Mouse (Mus musculus) layer of hippocampus, postnatal 36 days (tissue): ENCODE data around the gene Ttll5. TPM values are rescaled to one million over a fixed set of nuclear protein-coding genes. Genes with fewer than 3 reads are reported as not detected.
A peak's percentile ranks its signal among the peaks of the same experiment; 100 is the strongest.

ENCODE experiments used
- DNase-seq, 2 experiments: peaks; one replicate each; pipeline ENCODE4 v3.0.0; 2022
- total RNA-seq, 2 experiments: library from RNA; stranded (reverse); gene quantifications; 2 replicates each; pipeline ENCODE4 v1.2.3; 2021

The Ttll5 gene
- total RNA-seq, 2 experiments from 2014 or later: 48.0 to 58.4 TPM

DNA sequence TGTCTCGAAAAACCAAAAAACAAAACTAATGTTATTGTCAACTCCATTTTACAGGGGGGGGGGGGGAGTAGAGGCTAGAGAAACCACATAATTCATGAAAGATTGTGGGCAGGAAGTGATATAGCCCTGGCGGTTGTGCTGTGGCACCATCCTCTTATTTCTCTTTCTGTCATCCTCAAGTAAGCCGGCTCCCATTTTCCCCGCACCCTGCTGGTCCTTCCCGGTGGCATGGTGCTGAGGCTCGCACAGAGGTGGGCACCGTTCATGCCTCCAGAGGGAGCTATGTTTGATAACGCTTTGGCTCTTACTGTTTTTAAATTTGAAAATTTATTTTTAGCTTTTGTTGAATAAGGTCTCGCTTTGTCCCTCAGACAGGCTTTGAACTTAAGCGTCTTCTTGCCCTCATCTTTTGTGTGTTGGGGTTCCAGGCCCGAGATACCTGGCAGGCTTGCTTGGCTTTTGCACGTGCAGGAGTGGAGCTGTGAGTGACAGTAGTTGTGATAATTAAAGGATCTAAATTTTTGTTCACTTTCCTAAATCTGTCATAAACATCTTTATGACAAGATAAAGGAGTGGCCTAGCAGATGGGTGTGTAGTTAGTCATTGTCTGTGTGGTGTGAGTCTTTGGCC lies 15.0 kb downstream of the Ttll5 start:
- DNase-seq: no peak

DNA sequence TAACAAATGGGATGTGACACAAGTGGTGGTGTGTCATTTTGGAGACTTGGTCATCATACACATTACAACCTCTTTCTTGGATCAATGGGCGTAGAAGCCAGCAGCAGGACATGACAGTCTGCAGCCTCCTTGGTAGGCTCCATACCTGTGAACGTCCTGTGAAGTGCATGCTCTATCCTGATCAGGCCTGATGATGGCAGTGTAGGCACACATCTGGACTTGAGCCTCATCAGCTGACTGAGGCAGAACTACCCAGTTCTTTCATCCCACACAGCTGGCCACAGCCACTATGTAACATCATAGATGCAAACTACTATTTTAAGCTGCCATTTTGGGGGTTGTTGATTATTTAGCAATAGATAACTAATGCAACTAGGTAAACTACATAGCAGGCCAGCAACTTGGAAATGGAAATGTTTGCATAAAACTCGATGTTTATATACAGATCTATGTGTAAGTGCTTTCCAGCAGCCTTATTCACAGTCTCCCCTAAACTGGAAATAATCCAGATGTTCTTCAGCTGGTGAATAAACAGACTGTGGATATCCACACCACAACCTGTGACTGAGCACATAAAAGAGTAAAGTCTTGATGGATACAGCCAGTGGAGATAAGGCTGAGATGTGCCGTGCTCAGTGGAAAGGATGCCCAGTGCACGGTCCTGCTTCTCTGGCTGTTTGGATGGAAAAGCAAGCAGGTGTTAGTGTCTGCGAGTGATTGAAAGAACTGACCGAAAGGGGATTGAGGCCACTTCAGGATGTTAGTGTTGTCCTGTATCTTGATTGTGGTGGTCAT lies 23.9 kb downstream of the Ttll5 start:
- peak in 1 of 2 experiments; percentile 20 for DNase-seq

DNA sequence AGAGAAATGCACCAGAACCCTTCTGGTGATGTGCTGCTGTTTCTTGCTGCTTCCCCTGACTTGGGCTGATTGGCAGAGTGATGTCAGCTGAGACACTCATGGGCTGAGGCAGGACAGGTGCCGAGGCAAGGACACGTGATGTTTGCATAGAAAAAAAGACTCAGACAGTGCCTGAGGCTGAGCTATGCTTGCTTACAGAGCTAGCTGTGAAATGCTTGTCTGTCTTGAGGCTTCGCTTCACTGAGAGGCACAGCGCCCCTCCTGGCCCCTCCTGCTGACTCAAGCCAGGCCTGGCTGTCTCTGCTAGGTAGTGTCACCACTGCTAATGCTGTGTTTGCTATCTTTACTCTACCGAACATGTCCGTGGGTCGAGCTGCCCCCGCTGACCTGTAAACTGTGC lies 26.2 kb downstream of the Ttll5 start:
- DNase-seq: no peak

DNA sequence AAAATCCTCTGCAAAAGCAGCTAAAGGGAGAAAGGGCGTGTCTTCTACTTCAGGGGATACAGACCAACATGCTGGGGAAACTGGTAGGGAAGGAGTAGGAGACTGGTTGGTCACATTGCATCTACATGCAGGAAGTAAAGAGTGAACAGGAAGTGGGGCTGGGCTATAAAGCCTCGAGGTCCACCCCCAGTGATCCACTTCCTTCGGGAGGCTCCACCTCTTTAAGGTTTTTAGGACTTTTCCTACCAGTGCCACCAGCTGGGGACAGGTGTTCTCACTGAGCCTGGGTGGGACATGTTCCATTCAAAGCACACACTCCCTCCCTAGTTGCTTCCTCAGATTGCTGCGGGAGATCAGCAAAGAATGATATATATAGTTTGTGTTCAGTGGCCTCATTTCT lies 29.4 kb downstream of the Ttll5 start:
- DNase-seq: no peak

DNA sequence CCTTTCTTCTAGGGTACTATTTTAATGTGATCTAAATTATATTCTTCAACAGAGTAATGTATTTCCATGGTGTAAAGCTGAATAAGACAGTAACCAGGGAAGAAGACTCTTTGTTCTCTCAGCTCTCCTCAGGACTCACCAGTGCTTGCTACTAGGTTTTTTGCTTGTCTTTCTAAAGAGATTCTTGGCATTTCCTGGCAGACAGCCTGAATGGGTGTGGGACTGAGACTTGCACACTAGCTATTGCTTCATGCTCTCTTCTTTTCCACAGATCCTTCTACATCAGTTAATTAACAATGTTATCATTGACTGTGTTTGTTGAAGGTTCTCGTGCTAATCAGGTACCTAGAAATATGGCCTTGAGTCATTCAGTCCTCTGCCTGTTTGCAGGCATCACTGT lies 29.8 kb downstream of the Ttll5 start:
- no peak for DNase-seq

DNA sequence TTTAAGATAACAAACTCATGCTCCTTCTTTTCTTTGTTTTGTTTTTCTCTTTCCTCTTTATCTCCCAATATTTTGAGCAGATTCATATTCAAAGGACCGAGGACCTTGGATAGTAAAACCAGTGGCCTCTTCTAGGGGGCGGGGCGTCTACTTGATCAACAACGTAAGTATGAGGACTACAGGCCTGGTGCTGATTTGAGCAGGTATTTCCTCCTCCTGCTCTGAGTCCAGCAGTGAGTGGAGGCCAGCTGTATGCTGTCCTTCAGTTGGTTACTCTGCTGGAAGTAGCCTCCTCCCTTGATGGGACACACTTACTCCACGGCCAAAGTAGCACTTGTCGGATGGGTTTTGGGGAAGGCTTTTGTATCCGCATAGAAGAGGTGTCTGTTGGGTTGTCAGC lies 32.8 kb downstream of the Ttll5 start:
- no peak for DNase-seq

DNA sequence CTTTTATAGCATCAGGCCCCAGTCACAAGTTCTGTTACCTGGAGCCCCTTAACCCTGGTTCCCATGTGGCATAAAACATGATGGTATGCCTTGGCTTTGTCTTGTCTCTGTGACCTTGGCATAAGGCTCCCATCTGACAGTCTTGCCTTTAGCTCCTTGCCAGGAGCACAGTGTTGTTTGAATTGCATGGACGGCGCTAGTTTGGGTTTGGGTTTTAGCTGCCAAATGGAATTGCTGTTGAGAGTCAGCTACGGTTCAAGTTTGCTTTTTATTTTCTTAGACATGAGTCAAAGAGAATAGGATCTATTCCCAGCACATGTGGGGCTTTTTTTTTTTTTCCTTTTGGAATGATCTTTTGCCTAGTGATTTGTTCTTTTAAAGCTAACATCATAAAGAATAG lies 34.7 kb downstream of the Ttll5 start:
- DNase-seq: no peak

DNA sequence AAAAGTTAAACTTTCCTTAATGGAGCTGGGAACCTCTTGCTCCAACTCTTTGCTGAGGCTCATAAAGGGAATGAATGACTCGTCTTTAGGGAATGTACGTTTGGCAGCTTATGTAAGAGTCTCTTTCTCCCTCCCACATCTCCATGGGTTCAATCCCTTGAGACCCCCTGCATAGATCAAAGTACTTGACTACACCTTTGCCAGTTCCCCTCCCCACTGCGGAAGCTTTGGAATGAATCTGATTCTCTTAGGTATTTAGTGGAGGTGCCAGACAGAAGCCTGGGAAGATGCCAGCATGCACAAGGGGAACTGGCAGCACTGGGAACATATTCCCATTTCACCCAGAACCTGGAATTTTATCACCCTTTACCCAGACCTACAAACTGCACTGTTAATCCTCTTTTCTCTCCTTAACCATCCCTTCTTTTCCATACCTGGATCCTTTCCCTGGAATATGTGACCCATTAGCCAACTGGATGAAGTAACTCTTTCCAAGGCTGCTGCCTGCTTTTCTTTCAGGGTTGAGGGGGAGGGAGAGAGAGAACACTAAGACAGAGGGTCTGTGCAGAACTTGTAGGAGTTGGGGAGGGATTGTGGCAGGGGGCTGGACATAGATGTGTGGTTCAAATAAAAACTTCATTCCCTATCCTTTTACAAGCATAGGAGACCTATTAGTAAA lies 35.2 kb downstream of the Ttll5 start:
- no peak for DNase-seq

DNA sequence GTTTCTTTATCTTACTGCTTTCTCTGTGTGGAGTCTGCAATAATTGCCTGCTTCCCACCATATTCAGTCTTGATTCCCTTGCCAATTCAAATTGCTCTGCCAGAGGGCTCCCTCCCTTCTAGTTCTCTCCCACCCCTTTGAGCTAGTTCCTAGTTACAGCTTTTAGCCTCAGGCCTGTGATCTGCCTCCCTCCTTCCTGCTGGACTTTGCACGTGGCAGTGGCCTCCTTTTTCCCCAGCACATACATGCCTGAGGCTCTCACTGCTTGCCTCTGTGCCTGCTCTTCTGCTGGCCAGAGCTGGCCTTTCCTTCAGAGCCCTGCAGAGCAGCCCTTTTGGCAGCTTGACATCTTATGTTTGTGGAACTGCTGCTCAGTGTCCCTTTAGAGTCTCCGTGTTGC lies 38.1 kb downstream of the Ttll5 start:
- DNase-seq: no peak

DNA sequence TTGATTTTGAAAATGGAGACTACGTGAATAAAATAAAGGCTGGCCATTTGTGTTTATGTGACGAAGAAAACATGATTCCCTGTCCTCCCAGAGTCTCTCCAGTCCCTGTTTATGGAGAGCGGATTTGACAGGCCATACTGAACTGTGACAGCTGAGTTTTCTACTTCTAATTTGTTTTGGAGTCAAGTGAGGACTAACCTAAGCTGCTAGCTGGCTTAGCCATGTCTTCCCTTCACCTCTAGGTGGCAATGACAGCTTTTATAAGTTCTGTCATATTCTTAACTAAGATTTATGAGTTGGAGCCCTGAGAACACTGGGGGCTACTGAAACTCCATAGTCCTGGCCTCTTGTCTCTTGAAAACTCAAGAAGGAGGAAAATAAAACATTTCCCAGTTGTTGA lies 41.1 kb downstream of the Ttll5 start:
- DNase-seq: no peak

DNA sequence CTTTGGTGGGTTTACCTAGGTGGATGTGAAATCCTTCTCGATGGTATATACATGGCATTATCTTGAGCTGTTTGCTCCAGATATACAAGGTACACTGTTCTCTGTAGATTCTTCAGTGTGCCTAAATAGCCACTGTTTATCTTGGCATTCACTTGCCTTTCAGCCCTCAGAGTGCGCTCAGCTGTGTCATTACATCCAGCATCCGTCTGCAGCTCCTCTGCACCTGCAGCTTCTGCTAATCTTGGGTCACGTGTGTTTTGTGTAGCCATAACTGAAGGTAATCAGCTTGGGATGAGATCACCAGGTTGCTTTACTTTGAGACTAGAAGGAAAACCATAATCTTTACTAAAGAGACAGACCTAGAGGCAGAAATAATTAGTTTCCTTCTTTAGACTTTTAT lies 42.2 kb downstream of the Ttll5 start:
- DNase-seq: no peak

DNA sequence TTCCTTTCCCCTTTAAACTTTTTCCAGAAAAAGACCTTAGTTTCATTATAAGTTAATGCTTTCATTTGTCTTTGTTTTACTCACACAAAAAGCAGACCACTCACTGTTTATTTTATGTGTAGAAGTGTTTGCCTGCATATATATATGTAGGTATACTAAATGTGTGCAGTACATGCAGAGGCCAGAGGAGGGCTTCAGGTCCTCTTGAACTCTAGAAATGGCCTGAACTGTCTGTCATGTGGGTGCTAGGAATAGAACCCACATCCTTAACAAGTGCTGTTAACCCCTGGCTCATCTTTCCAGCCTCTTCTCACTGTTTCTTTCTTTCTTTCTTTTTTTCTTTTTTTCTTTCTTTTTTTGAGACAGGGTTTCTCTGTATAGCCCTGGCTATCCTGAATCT lies 42.7 kb downstream of the Ttll5 start:
- DNase-seq: no peak

DNA sequence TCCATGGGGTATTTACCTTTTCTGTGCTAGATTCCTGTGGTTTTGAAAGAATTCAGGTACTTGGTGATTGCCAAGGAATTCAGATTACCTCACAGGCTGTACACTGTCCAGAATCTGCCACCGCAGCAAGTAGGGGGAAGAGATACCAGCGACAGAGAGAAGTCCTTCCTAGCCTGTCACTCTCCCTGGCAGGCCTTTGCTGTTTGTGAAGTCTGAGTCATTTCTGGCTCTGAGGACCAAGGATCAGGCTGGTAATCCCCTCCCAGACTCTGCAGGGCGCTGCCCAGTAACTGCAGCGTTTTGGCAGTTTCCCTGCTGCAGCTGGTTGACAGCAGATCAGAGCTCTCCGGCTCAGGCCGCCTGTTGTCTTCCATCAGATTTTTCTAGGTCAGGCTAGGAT lies 45.0 kb downstream of the Ttll5 start:
- DNase-seq: peak; percentile 34 to 38

DNA sequence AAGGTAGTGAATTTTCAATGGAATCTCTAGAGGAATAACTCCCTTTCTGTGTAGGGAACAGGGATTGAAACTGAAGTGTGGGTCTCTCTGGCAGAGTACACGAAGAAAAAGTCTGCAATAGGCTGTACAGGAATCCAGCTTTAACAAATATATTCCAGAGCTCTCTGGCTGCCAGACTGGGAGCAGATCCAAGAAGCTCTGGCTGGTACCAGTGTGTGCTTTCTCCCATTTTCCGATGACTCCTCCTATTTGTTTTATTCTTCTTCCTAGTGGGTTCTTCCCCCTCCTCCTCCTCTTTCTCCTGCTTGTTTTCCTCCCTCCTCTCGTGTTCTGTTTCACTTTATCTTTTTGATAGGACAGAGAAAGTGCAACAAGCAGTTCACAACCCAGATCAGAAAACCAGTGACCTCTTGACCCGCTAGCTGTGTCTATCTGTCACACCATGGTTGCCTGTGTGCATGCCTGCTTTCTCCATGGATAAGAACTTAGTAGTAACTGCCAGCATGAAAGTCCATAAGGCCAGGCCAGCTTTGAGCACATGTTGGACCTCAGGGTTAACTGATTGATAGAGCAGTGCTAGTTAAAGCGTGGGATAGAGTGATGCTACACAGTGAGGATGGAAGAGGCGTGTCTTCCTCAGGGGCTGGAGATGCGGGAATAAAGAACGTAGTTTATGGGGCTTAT lies 55.3 kb downstream of the Ttll5 start:
- DNase-seq: peak; percentile 75 to 76

DNA sequence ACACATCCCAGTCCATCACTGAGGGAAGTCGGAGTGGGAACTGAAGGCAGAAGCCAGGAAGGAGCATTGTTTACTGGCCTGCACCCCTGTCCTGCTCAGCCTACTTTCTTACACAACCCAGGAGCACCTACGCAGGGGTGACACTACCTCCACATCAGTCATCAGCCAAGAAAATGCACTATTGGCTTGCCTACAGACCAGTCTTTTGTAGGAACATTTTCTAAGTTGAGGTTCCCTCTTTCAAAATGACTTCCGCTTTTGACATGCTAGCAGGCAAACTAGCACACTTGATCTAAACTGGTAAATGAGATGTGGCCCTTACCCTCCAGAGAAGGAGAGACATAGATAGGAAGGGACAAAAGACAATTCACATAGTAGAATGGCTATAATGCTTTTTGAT lies 60.6 kb downstream of the Ttll5 start:
- DNase-seq: no peak

DNA sequence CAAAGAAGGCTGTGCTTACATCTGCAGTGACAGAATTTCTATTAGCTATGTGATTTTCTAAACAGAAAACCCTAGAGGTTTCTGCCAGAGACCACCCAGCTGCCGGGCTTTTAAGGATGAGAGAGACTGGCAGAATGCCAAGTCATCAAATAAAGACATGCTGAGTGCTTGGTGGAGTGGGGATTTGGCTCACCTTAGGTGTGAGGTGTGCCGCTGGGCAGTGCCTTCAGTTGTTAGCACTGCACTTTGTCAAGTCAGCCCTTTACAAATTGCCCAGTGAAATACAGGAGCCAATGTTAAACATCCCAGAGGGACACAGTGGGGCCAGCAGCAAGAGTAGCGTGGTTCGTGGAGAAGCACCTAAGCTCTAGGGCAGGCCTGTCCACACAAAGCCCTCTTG lies 65.6 kb downstream of the Ttll5 start:
- no peak for DNase-seq

DNA sequence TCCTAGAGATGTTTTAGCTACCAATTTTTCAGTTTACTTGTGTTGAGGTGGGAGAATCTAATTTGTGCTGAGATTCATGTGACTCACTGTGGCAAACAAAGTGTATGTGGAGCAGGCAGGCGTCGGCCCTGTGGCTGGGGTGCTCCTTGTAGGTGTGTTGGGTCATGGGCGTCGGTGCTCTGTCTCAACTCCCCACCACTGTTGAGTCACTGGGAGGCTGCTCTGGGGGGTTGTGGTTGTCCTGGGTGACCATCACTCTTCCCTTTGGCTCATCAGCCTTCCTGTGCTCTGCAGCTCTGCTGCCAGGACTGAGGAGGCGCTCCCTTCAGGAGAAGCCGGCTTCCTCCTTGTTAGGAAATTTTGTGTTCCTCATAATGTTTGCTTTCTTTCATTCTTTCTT lies 79.5 kb downstream of the Ttll5 start:
- DNase-seq: no peak

DNA sequence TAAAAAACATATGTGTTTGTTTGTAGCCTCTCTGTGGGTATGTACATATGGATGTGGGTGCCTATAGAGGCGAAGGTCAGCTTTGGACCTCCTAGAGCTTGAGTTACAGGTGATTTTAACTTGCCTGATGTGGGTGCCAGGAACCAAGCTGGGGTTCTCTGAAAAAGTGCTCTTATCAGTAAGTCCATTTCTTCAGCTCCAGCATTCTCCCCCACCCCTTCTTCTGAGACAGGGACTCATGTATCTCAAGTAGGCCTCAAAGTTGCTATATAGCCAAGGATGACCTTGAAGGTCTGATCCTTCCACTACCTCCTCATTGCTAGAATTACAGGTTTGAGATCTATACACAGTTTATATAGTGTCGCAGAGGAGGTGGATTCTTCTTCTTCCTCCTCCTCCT lies 81.2 kb downstream of the Ttll5 start:
- DNase-seq: no peak

DNA sequence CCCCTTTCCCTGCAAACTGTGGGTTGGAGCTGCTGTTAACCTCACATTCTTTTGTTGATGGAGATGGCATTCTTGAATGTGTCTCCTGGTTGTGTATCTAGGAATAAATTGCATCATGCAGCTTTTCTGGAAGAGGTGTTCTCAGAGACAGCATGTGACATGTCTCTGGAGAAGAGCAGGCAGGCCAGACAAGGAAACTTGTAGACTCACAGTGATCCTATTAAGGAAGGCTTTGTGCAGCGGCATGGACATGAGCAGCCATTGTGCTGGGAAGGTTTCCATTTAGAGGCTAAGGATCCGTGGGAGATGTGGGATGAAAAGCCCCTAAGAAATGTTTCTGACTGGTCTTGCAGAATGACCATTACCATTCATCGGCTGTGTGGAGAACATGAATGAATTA lies 83.4 kb downstream of the Ttll5 start:
- no peak for DNase-seq

DNA sequence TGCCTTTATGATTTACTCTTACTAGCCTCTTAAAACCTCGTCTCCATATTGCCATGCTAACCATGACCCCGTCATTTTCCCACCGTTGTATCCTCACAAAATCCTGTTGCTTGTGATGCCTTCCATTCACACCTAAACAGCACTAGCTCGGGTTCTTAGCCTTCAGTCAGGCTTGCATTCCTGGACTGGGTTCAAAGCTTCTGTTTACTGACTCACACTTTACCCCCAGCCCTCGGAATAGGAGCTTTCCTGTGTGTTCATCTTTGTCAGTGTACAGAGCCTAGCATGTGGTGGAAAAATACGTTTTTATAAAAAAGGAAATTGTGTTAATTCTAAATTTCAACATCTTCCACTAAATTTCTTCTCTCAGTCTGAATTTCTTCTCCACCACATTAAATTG lies 86.4 kb downstream of the Ttll5 start:
- DNase-seq: no peak

DNA sequence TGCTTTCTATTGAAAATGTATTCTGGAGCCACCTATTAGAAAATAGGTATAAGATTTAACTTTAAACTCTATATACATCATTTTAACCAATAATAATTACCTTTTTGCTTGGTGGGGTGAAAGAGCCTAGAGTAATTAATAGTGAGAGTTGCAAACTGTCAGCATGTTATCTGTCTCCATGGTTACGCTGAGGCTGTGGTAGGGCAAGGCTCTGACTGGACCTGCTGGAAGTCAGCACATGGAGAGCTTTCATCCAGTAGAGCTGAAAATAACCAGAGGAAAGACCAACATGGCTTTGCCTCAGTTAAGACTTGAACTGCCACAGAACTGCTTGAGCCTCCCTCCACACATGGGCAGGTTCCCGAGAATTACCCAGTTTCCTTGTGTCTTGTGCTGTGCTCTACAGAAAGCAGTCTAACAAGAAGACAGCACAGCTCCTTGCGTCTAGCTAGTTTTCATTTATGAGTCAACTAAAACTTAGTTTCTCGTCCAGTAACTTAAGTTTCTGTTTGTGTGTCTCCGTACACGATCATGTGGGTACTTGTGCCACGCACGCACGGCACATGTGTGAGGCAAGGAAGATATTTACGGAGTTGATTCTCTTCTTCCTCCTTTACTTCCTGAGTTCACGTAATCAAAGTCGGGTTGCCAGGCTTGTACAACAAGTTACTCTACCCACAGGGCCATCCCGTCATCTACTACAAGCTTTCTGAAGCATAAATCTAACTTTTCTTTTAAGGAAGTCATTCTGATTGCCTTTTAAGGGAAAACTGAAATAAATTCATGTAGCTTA lies 88.4 kb downstream of the Ttll5 start:
- no peak for DNase-seq

DNA sequence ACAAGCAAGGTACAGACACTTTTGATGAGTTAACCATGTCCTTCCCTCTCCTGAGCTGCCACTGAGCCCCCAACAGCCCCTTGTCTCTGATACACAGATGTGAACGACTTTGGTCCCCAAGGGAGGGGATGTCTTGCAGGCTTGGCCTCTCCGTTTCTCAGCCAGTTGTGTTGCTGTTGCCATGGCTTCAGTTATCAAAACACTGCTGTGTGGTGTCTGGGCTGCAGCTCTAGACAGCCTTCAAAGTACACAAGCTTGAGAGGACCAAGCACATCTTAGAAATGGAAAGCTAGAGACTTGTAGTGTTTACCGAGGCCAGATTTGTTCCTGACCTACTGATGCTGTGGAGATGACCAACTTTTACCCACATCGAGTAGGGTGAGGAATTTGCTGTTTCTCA lies 102.4 kb downstream of the Ttll5 start:
- no peak for DNase-seq
